23 mouse cellular contexts compared by ENCODE assay signal in the genomic region with DNA sequence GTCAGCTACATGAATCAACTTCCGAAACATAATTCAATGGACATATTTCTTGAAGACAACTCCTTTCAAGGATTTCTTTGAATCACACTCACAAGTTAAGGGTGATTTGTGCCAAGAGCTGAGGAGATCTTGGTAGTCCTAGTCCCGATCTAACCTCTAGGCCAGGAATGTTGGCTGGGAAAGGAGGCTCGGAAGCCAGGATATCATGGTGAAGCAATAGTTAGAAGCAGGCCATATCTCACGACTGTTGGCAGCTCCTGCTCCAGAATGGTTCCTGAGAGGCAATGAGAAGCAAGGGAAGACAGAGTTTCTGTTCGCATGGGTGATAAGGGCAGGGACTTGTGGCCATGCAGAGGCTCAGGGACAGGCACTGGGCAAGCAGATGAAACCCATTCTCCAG. TPM values are rescaled to one million over a fixed set of nuclear protein-coding genes. Genes with fewer than 3 reads are reported as not detected.
A peak's percentile ranks its signal among the peaks of the same experiment; 100 is the strongest.
DNase-seq lines count a peak whose midpoint lies in the region; ATAC-seq and TF ChIP-seq lines count a peak whose summit lies in the region.
"Had no signal": no experiment of that assay in that cellular context is flagged by ENCODE, and none has a peak within 500 bp of the region (broad histone marks: within the 10 kb centered on the region; RNA-seq: fewer than 3 reads in every experiment).

No protein-coding gene starts in this region.

- H3K4me3 ChIP-seq in heart, embryonic 10.5 days: no peak overlapping the region
- H3K4me3 ChIP-seq in lung, postnatal 0 days (ENCODE audit: low read depth, low read length): no peak overlapping the region
- no peak overlapping the region for H3K4me3 ChIP-seq in lung, adult 2 months (replicated peaks; ENCODE audit: extremely low read depth, low read depth, low read length)
- H3K4me3 ChIP-seq: limb, embryonic 13.5 days had no signal

- no peak for TF ChIP-seq EP300 in lung, postnatal 0 days (IDR thresholded peaks at IDR 0.05)

- DNase-seq in adrenal gland, postnatal 36 days: peak; percentile 20 to 32
- no peak for DNase-seq in adrenal gland, postnatal 25 days
- no peak for DNase-seq in heart, embryonic 10.5 days (ENCODE audit: low spot score)
- DNase-seq in heart, postnatal 4 days: no peak
- peak; percentile 56 for DNase-seq in lung, postnatal 0 days (ENCODE audit: low spot score)
- DNase-seq in lung, adult 2 months: no peak
- DNase-seq: cerebellum, adult 2 months; forebrain, postnatal 0 days; kidney, adult 8-10 months; kidney, postnatal 36 days; layer of hippocampus, adult 9-11 months; lung, embryonic 14.5 days; thymus, postnatal 36 days had no signal

- peak overlapping the region; percentile 33; the same call in 1 of the 2 replicates for H3K27ac ChIP-seq in heart, embryonic 10.5 days
- H3K27ac ChIP-seq in lung, postnatal 0 days (ENCODE audit: low read length): no peak overlapping the region
- H3K27ac ChIP-seq: limb, embryonic 13.5 days had no signal

- no peaks in the 10 kb centered on the region for H3K27me3 ChIP-seq in heart, embryonic 10.5 days (ENCODE audit: insufficient read depth, poor library complexity, severe bottlenecking)
- H3K27me3 ChIP-seq in lung, postnatal 0 days (replicated peaks; ENCODE audit: insufficient read depth, low read length): no peaks in the 10 kb centered on the region
- H3K27me3 ChIP-seq: limb, embryonic 13.5 days had no signal

- 71% methylated on average over 5 of the region's 5 CpGs for WGBS in heart, embryonic 10.5 days
- WGBS in lung, postnatal 0 days: 53% methylated on average over 5 of the region's 5 CpGs
- WGBS in lung, adult 2 months: 55% methylated on average over 5 of the region's 5 CpGs

- no peak overlapping the region for H3K9ac ChIP-seq in lung, postnatal 0 days (replicated peaks; ENCODE audit: low read depth)
- H3K9ac ChIP-seq: forebrain, postnatal 0 days; limb, embryonic 13.5 days; lung, embryonic 14.5 days had no signal

- H3K36me3 ChIP-seq in heart, embryonic 10.5 days: no peaks in the 10 kb centered on the region
- no peaks in the 10 kb centered on the region for H3K36me3 ChIP-seq in lung, postnatal 0 days (ENCODE audit: insufficient read depth, low read length)
- H3K36me3 ChIP-seq: limb, embryonic 13.5 days had no signal

- no peak overlapping the region for H3K4me2 ChIP-seq in lung, postnatal 0 days (replicated peaks; ENCODE audit: low read depth, low read length)
- H3K4me2 ChIP-seq: limb, embryonic 13.5 days; lung, embryonic 14.5 days had no signal

- no peak for ATAC-seq in lung, postnatal 0 days
- no peak for ATAC-seq in erythroblast, adult 5-6 weeks (replicated peaks; ENCODE audit: low FRiP score, poor library complexity, severe bottlenecking)
- ATAC-seq: forebrain, postnatal 0 days had no signal

- H3K4me1 ChIP-seq in heart, embryonic 10.5 days: peaks cover 50% of the 10 kb centered on the region
- peaks cover 22% of the 10 kb centered on the region; the same call in 1 of the 2 replicates for H3K4me1 ChIP-seq in lung, postnatal 0 days (ENCODE audit: insufficient read depth, low read depth, low read length)
- H3K4me1 ChIP-seq in lung, adult 2 months (ENCODE audit: control insufficient read depth, insufficient read depth, low read length): peaks cover 34% of the 10 kb centered on the region

- no peak for TF ChIP-seq CTCF in lung, postnatal 0 days (IDR thresholded peaks at IDR 0.05)
- TF ChIP-seq CTCF in lung, adult 2 months (IDR thresholded peaks at IDR 0.05; ENCODE audit: insufficient read depth, low read length): no peak

- H3K9me3 ChIP-seq in heart, embryonic 10.5 days: no peaks in the 10 kb centered on the region
- no peaks in the 10 kb centered on the region for H3K9me3 ChIP-seq in lung, postnatal 0 days (ENCODE audit: low read length)
- H3K9me3 ChIP-seq: limb, embryonic 13.5 days had no signal

- TF ChIP-seq POLR2A in lung, adult 2 months (IDR thresholded peaks at IDR 0.05; ENCODE audit: borderline replicate concordance, extremely low read depth, low read depth, low read length): no peak

RNA-seq across cellular contexts. Expression of a gene that starts 8.7 kb away (rescaled TPM):
- total RNA-seq in adrenal gland, postnatal 36 days (2021): 10 to 100 TPM; 19.7 to 23.0 TPM
- total RNA-seq in adrenal gland, postnatal 25 days (2021): 18.8 and 24.6 TPM in 2 replicates
- 96.7 and 139 TPM in 2 replicates for polyA plus RNA-seq in heart, embryonic 10.5 days (2016; fragmentation: Nextera tagmentation; extraction: Ambion mirVana)
- total RNA-seq in heart, postnatal 4 days (2021): 10 to 100 TPM; 36.7 to 43.5 TPM
- 58.1 and 64.4 TPM in 2 replicates for polyA plus RNA-seq in lung, postnatal 0 days (2015; fragmentation: Nextera tagmentation; extraction: Ambion mirVana)
- 8.4 and 16.2 TPM in 2 replicates for polyA plus RNA-seq in lung, adult 2 months (2012; rRNA removed)
- 18.6 and 21.1 TPM in 2 replicates for total RNA-seq in erythroblast, adult 5-6 weeks (2015; ENCODE audit: low replicate concordance)
- 3.9 and 8.5 TPM in 2 replicates for total RNA-seq in erythroblast, adult 5-6 weeks (2017; ENCODE audit: low replicate concordance)

RNA-seq across cellular contexts. Expression of a gene that starts 12.9 kb away (rescaled TPM):
- total RNA-seq in adrenal gland, postnatal 36 days (2021): 10 to 100 TPM in 1 of 2 experiments, 1 to 10 TPM in 1; 7.0 to 20.2 TPM
- total RNA-seq in adrenal gland, postnatal 25 days (2021): 3.6 and 4.7 TPM in 2 replicates
- polyA plus RNA-seq in heart, embryonic 10.5 days (2016; fragmentation: Nextera tagmentation; extraction: Ambion mirVana): 5.5 and 6.0 TPM in 2 replicates
- total RNA-seq in heart, postnatal 4 days (2021): 10 to 100 TPM; 36.8 to 42.9 TPM
- 79.3 and 86.1 TPM in 2 replicates for polyA plus RNA-seq in lung, postnatal 0 days (2015; fragmentation: Nextera tagmentation; extraction: Ambion mirVana)
- polyA plus RNA-seq in lung, adult 2 months (2012; rRNA removed): 59.8 and 70.1 TPM in 2 replicates
- total RNA-seq in erythroblast, adult 5-6 weeks (2015; ENCODE audit: low replicate concordance): not detected in 2 replicates
- 0.77 TPM in 1 of 2 replicates, not detected in the other for total RNA-seq in erythroblast, adult 5-6 weeks (2017; ENCODE audit: low replicate concordance)
- total RNA-seq: megakaryocyte-erythroid progenitor cell, adult 5-6 weeks had no signal

RNA-seq across cellular contexts. Expression of a gene that starts 36.3 kb away (rescaled TPM):
- total RNA-seq in adrenal gland, postnatal 36 days (2021): 1 to 10 TPM; 2.8 to 4.7 TPM
- total RNA-seq in adrenal gland, postnatal 25 days (2021): 2.2 and 4.8 TPM in 2 replicates
- 5.5 and 7.2 TPM in 2 replicates for polyA plus RNA-seq in heart, embryonic 10.5 days (2016; fragmentation: Nextera tagmentation; extraction: Ambion mirVana)
- total RNA-seq in heart, postnatal 4 days (2021): 1 to 10 TPM; 5.4 to 6.3 TPM
- polyA plus RNA-seq in lung, postnatal 0 days (2015; fragmentation: Nextera tagmentation; extraction: Ambion mirVana): 9.3 and 10.0 TPM in 2 replicates
- 18.1 and 20.6 TPM in 2 replicates for polyA plus RNA-seq in lung, adult 2 months (2012; rRNA removed)
- 18.6 and 21.1 TPM in 2 replicates for total RNA-seq in erythroblast, adult 5-6 weeks (2015; ENCODE audit: low replicate concordance)
- total RNA-seq in erythroblast, adult 5-6 weeks (2017; ENCODE audit: low replicate concordance): 9.5 and 13.4 TPM in 2 replicates

RNA-seq across cellular contexts. Expression of a gene that starts 53.5 kb away (rescaled TPM):
- not detected for total RNA-seq in adrenal gland, postnatal 36 days (2021)
- not detected in 2 replicates for total RNA-seq in adrenal gland, postnatal 25 days (2021)
- polyA plus RNA-seq in heart, embryonic 10.5 days (2016; fragmentation: Nextera tagmentation; extraction: Ambion mirVana): not detected in 2 replicates
- not detected for total RNA-seq in heart, postnatal 4 days (2021)
- polyA plus RNA-seq in lung, postnatal 0 days (2015; fragmentation: Nextera tagmentation; extraction: Ambion mirVana): not detected in 2 replicates
- not detected in 2 replicates for polyA plus RNA-seq in lung, adult 2 months (2012; rRNA removed)
- not detected in 2 replicates for total RNA-seq in erythroblast, adult 5-6 weeks (2015; ENCODE audit: low replicate concordance)
- not detected in 2 replicates for total RNA-seq in erythroblast, adult 5-6 weeks (2017; ENCODE audit: low replicate concordance)
- total RNA-seq: common myeloid progenitor, adult 5-6 weeks; gastrocnemius, adult 8-10 months; left cerebral cortex, postnatal 10 days; megakaryocyte-erythroid progenitor cell, adult 5-6 weeks had no signal
- polyA plus RNA-seq: cerebellum, adult 2 months; embryonic facial prominence, embryonic 11.5 days; forebrain, postnatal 0 days; hindbrain, embryonic 11.5 days; limb, embryonic 13.5 days; lung, embryonic 14.5 days; midbrain, postnatal 0 days; small intestine, adult 2 months had no signal

Comparison
In these comparisons a context has a peak if more than half of its experiments do, and no peak if none do; other contexts are left out.
1. DNase-seq: peak in adrenal gland, postnatal 36 days (2 of 2) and lung, postnatal 0 days (single experiment); none in adrenal gland, postnatal 25 days (single experiment), heart, embryonic 10.5 days (single experiment), heart, postnatal 4 days (single experiment) and lung, adult 2 months (single experiment).